Mouse (Mus musculus): ENCODE results near the gene Gpr182. TPM values are rescaled to one million over a fixed set of nuclear protein-coding genes. Genes with fewer than 3 reads are reported as not detected.
A peak's percentile ranks its signal among the peaks of the same experiment; 100 is the strongest.

Gpr182 gene
- polyA plus RNA-seq, 1 experiment from 2014 or later: 22.2 TPM

- Histone ChIP-seq H3K9me3 (replicated peaks) (no peaks in the 10 kb centered on the region), H3K4me1 (replicated peaks) (peaks cover 19% of the 10 kb centered on the region), H3K36me3 (no peaks in the 10 kb centered on the region), H3K4me2 (peak overlapping the region; percentile 49), H3K4me3 (peak overlapping the region; percentile 19), H3K27ac (ENCODE audit: poor library complexity, severe bottlenecking) (no peak overlapping the region), H3K9ac (peak overlapping the region; percentile 23), H3K27me3 (replicated peaks) (peaks cover 55% of the 10 kb centered on the region)
- ATAC-seq (ENCODE audit: insufficient number of reproducible peaks, low FRiP score): no peak; the same call in 1 of the 2 replicates
- 4% methylated on average over 20 of the region's 20 CpGs for WGBS
Observed at GRCm38 (mm10) chr10:127721671-127722418, 29.7 kb downstream of the Gpr182 start.

DNA sequence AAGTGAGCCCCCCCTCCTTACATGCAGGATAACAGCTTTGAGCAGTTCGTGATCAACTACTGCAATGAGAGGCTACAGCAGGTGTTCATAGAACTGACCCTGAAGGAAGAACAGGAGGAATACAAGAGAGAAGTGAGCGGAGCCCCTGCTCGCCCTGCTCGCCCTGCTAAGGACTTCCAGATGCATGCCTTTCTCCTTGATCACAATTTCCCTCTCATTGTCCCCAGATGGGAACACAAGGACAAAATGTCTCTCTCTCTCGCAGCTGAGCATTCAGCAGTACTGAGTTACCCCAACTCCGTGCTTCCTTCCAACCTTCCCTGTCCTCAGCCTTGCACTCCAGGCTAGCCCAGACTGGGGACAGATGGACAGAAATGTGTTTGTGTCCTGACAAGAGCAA lies 38.8 kb downstream of the Gpr182 start:
- Histone ChIP-seq H3K36me3 (no peaks in the 10 kb centered on the region), H3K4me1 (replicated peaks) (peaks cover 2% of the 10 kb centered on the region), H3K9ac (no peak overlapping the region), H3K27me3 (replicated peaks) (peaks cover 18% of the 10 kb centered on the region; the same call in 1 of the 2 replicates), H3K4me3 (no peak overlapping the region), H3K9me3 (replicated peaks) (no peaks in the 10 kb centered on the region), H3K27ac (ENCODE audit: poor library complexity, severe bottlenecking) (no peak overlapping the region), H3K4me2 (no peak overlapping the region)
- 71% methylated on average over 6 of the region's 6 CpGs for WGBS
- no peak for ATAC-seq (ENCODE audit: insufficient number of reproducible peaks, low FRiP score)

- Histone ChIP-seq H3K27me3 (replicated peaks) (peaks cover 10% of the 10 kb centered on the region; the same call in 1 of the 2 replicates), H3K4me2 (no peak overlapping the region), H3K9ac (no peak overlapping the region), H3K36me3 (no peaks in the 10 kb centered on the region), H3K4me3 (no peak overlapping the region), H3K27ac (ENCODE audit: poor library complexity, severe bottlenecking) (no peak overlapping the region), H3K9me3 (replicated peaks) (no peaks in the 10 kb centered on the region), H3K4me1 (replicated peaks) (peaks cover 14% of the 10 kb centered on the region)
- 54% methylated on average over 13 of the region's 13 CpGs for WGBS
- ATAC-seq (ENCODE audit: insufficient number of reproducible peaks, low FRiP score): no peak
Observed at GRCm38 (mm10) chr10:127710331-127710730, 41.2 kb downstream of the Gpr182 start.

DNA sequence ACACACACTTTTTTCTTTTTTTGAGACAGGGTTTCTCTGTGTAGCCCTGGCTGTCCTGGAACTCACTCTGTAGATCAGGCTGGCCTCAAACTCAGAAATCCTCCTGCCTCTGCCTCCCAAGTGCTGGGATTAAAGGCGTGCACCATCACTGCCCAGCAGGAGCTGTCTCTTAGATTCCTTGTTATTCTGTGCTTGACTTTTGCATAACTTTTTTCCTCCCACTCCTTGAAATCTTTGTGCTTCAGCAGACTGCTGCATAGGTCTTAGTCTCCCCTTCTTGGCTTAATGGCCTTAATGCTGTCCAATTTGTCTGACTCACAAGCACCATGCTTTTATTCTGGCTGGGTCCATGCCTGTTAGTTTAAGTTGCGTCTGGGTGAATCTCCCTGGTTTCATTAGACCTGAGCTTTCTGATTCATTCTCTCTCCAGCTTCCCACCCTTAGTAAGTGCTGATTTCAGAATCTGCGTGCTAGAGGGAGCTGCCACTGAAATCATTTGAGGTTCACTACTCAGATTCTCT lies 42.6 kb downstream of the Gpr182 start:
- Histone ChIP-seq H3K36me3 (no peaks in the 10 kb centered on the region), H3K27ac (ENCODE audit: poor library complexity, severe bottlenecking) (no peak overlapping the region), H3K4me2 (no peak overlapping the region), H3K4me1 (replicated peaks) (peaks cover 14% of the 10 kb centered on the region), H3K4me3 (no peak overlapping the region), H3K27me3 (replicated peaks) (peaks cover 7% of the 10 kb centered on the region), H3K9ac (no peak overlapping the region), H3K9me3 (replicated peaks) (no peaks in the 10 kb centered on the region)
- no peak for ATAC-seq (ENCODE audit: insufficient number of reproducible peaks, low FRiP score)
- WGBS: 80% methylated on average over 3 of the region's 3 CpGs

- H3K9ac ChIP-seq: no peak overlapping the region
- H3K4me3 ChIP-seq: no peak overlapping the region
- 46% methylated on average over 7 of the region's 7 CpGs for WGBS
- peaks cover 14% of the 10 kb centered on the region for H3K4me1 ChIP-seq (replicated peaks)
- no peak overlapping the region for H3K27ac ChIP-seq (ENCODE audit: poor library complexity, severe bottlenecking)
- no peak overlapping the region for H3K4me2 ChIP-seq
- H3K27me3 ChIP-seq (replicated peaks): peaks cover 7% of the 10 kb centered on the region
- no peaks in the 10 kb centered on the region for H3K9me3 ChIP-seq (replicated peaks)
- no peaks in the 10 kb centered on the region for H3K36me3 ChIP-seq
- no peak for ATAC-seq (ENCODE audit: insufficient number of reproducible peaks, low FRiP score)
Observed at GRCm38 (mm10) chr10:127707721-127708120, 43.8 kb downstream of the Gpr182 start.

- H3K27ac ChIP-seq (ENCODE audit: poor library complexity, severe bottlenecking): no peak overlapping the region
- peaks cover 14% of the 10 kb centered on the region for H3K4me1 ChIP-seq (replicated peaks)
- no peaks in the 10 kb centered on the region for H3K36me3 ChIP-seq
- WGBS: 78% methylated on average over 4 of the region's 4 CpGs
- no peaks in the 10 kb centered on the region; the same call in 1 of the 2 replicates for H3K27me3 ChIP-seq (replicated peaks)
- no peak overlapping the region for H3K9ac ChIP-seq
- no peak for ATAC-seq (ENCODE audit: insufficient number of reproducible peaks, low FRiP score)
- H3K4me3 ChIP-seq: no peak overlapping the region
- H3K4me2 ChIP-seq: no peak overlapping the region
- no peaks in the 10 kb centered on the region for H3K9me3 ChIP-seq (replicated peaks)
Observed at GRCm38 (mm10) chr10:127705783-127706182, 45.7 kb downstream of the Gpr182 start.

DNA sequence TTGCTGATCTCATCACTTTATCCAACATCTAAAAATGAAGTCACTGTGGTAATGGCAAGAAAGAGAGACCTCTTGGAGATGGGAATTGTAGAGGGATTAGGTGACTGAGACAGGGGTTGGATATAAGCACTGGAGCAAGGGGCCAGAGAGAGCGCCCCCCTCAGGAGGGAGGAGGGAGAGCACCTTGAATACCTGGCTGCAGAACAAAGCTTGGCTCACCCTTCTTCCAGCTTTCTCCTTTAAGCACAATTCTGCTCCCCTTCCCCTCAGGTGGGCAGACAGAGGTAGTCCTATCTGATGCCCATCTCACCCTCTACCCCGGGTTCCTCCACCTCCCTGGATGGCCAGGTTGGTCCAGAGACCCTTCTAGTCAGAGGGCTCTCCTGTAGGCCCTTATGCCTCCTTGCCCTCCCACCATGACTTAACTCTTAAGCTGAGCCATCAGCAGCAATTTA lies 46.7 kb downstream of the Gpr182 start, which contains the start of gene Myo1a:
Gene Myo1a (plus strand): TSS at position 405 of the 455 bp plus-strand sequence.
- ATAC-seq (ENCODE audit: insufficient number of reproducible peaks, low FRiP score): no peak
- H3K27me3 ChIP-seq (replicated peaks): no peaks in the 10 kb centered on the region; the same call in 1 of the 2 replicates
- no peaks in the 10 kb centered on the region for H3K9me3 ChIP-seq (replicated peaks)
- H3K4me1 ChIP-seq (replicated peaks): peaks cover 14% of the 10 kb centered on the region
- H3K4me3 ChIP-seq: no peak within 1 kb of the TSS
- H3K4me2 ChIP-seq: no peak within 1 kb of the TSS
- H3K9ac ChIP-seq: no peak within 1 kb of the TSS
- no peaks in the 10 kb centered on the region for H3K36me3 ChIP-seq
- 68% methylated on average over 2 of the region's 2 CpGs for WGBS
- H3K27ac ChIP-seq (ENCODE audit: poor library complexity, severe bottlenecking): no peak within 1 kb of the TSS

DNA sequence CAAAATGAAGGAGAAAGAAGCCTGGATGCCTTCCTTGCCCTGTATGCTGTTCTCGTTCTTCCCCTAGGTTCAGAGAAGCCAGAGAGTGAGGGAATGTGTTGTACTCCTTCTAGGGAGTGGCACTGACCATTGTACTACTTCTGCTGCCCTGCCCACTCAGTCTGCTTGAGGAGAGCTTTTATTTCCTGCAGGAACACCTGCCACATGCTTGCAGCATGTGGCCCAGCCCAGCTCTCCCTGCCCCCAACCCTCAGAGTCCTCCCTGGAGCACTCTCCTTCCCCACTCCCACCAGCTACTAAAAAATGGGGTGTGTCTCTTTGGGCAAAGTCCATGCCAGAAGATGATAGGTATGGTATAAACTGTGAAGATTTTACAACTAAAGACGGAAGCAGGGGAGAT lies 47.2 kb downstream of the Gpr182 start:
- no peaks in the 10 kb centered on the region for H3K9me3 ChIP-seq (replicated peaks)
- no peak for ATAC-seq (ENCODE audit: insufficient number of reproducible peaks, low FRiP score)
- peaks cover under 1% of the 10 kb centered on the region; the same call in 1 of the 2 replicates for H3K36me3 ChIP-seq
- H3K4me2 ChIP-seq: no peak overlapping the region
- no peak overlapping the region for H3K27ac ChIP-seq (ENCODE audit: poor library complexity, severe bottlenecking)
- WGBS: 59% methylated on average over 2 of the region's 2 CpGs
- no peak overlapping the region for H3K9ac ChIP-seq
- H3K27me3 ChIP-seq (replicated peaks): no peaks in the 10 kb centered on the region; the same call in 1 of the 2 replicates
- H3K4me3 ChIP-seq: no peak overlapping the region
- peaks cover 14% of the 10 kb centered on the region for H3K4me1 ChIP-seq (replicated peaks)

DNA sequence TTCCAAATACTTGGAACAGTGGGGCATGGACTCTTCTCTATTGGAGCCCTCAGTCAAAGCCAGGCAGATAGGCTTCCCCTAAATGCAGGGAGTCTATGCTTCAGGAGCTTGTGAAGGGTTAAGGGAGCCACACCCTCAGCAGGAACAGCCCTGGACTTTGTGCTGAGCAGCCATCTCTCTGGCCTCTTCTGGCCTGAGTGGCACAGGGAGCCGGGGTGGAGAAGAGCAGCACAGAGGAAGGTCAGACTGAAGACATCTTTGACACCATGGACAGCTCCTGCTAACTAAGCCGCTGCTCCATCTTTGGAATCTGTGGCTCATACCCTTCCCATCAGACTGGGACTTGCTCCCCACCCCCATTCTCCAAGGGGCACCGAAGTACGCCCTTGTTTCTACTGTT lies 48.2 kb downstream of the Gpr182 start:
- H3K4me1 ChIP-seq (replicated peaks): peaks cover 14% of the 10 kb centered on the region
- no peak for ATAC-seq (ENCODE audit: insufficient number of reproducible peaks, low FRiP score)
- no peak overlapping the region for H3K4me2 ChIP-seq
- no peak overlapping the region for H3K9ac ChIP-seq
- peaks cover 9% of the 10 kb centered on the region for H3K36me3 ChIP-seq
- no peaks in the 10 kb centered on the region for H3K9me3 ChIP-seq (replicated peaks)
- no peak overlapping the region for H3K4me3 ChIP-seq
- H3K27me3 ChIP-seq (replicated peaks): no peaks in the 10 kb centered on the region; the same call in 1 of the 2 replicates
- H3K27ac ChIP-seq (ENCODE audit: poor library complexity, severe bottlenecking): no peak overlapping the region
- WGBS: 35% methylated on average over 4 of the region's 4 CpGs

- H3K4me1 ChIP-seq (replicated peaks): no peaks in the 10 kb centered on the region
- no peak overlapping the region for H3K27ac ChIP-seq (ENCODE audit: poor library complexity, severe bottlenecking)
- H3K27me3 ChIP-seq (replicated peaks): no peaks in the 10 kb centered on the region
- H3K4me2 ChIP-seq: no peak overlapping the region
- ATAC-seq (ENCODE audit: insufficient number of reproducible peaks, low FRiP score): no peak
- no peak overlapping the region for H3K9ac ChIP-seq
- no peaks in the 10 kb centered on the region for H3K9me3 ChIP-seq (replicated peaks)
- H3K36me3 ChIP-seq: peaks cover 38% of the 10 kb centered on the region
- no peak overlapping the region for H3K4me3 ChIP-seq
- 92% methylated on average over 7 of the region's 7 CpGs for WGBS
Observed at GRCm38 (mm10) chr10:127698966-127699365, 52.6 kb downstream of the Gpr182 start.

Data from heart, embryonic 12.5 days (tissue).